Mouse (Mus musculus): ENCODE measurements at regions not wholly inside any gene's neighbourhood (a gene's known extent, or its start where the extent isn't known, plus 50 kb on each side); places are given as distances from the start of the nearest gene placed in this dataset.

GRCm38 (mm10) chr7:119384670-119385241, 74.3 kb downstream of the Gp2 start:
- no peak for DNase-seq (ENCODE audit: low spot score in 2 of 2)

- DNase-seq (ENCODE audit: low spot score in 2 of 2), result no peak
Measured at GRCm38 (mm10) chr7:119379935-119380334, 79.2 kb downstream of the Gp2 start.

- DNase-seq (ENCODE audit: low spot score in 2 of 2), result no peak
Measured at GRCm38 (mm10) chr7:119364268-119364596, 94.9 kb downstream of the Gp2 start.

- DNase-seq (ENCODE audit: low spot score in 2 of 2), result no peak
Measured at GRCm38 (mm10) chr7:119363552-119364267, 95.4 kb downstream of the Gp2 start.

GRCm38 (mm10) chr7:119357338-119357737, 101.7 kb downstream of the Gp2 start:
- no peak for DNase-seq (ENCODE audit: low spot score in 2 of 2)

- no peak for DNase-seq (ENCODE audit: low spot score in 2 of 2)
Measured at GRCm38 (mm10) chr7:119356251-119356650, 102.8 kb downstream of the Gp2 start.

- DNase-seq (ENCODE audit: low spot score in 2 of 2), result no peak
Measured at GRCm38 (mm10) chr7:119352571-119352970, 106.5 kb downstream of the Gp2 start.

GRCm38 (mm10) chr7:119350641-119351040, 108.4 kb downstream of the Gp2 start:
- no peak for DNase-seq (ENCODE audit: low spot score in 2 of 2)

- no peak for DNase-seq (ENCODE audit: low spot score in 2 of 2)
Measured at GRCm38 (mm10) chr7:119343380-119343779, 115.7 kb downstream of the Gp2 start.

- no peak for DNase-seq (ENCODE audit: low spot score in 2 of 2)
Measured at GRCm38 (mm10) chr7:119333102-119333501, 126.0 kb downstream of the Gp2 start.

- no peak for DNase-seq (ENCODE audit: low spot score in 2 of 2)
Measured at GRCm38 (mm10) chr7:119330460-119331109, 128.5 kb downstream of the Gp2 start.

GRCm38 (mm10) chr7:119296307-119296706, 111.9 kb upstream of the Gpr139 start:
- DNase-seq (ENCODE audit: low spot score in 2 of 2), result no peak

GRCm38 (mm10) chr7:119291442-119291841, 107.0 kb upstream of the Gpr139 start:
- DNase-seq (ENCODE audit: low spot score in 2 of 2), result no peak

- DNase-seq (ENCODE audit: low spot score in 2 of 2), result peak in 1 of 2 experiments; percentile 33
Measured at GRCm38 (mm10) chr7:119285290-119285689, 100.9 kb upstream of the Gpr139 start.

GRCm38 (mm10) chr7:119279896-119280661, 95.7 kb upstream of the Gpr139 start:
- DNase-seq (ENCODE audit: low spot score in 2 of 2), result no peak

GRCm38 (mm10) chr7:119272621-119273020, 88.2 kb upstream of the Gpr139 start:
- no peak for DNase-seq (ENCODE audit: low spot score in 2 of 2)

GRCm38 (mm10) chr7:119271427-119271826, 87.0 kb upstream of the Gpr139 start:
- DNase-seq (ENCODE audit: low spot score in 2 of 2), result no peak

GRCm38 (mm10) chr7:119270826-119271420, 86.5 kb upstream of the Gpr139 start:
- no peak for DNase-seq (ENCODE audit: low spot score in 2 of 2)

GRCm38 (mm10) chr7:119258222-119258621, 73.8 kb upstream of the Gpr139 start:
- DNase-seq (ENCODE audit: low spot score in 2 of 2), result no peak

- no peak for DNase-seq (ENCODE audit: low spot score in 2 of 2)
Measured at GRCm38 (mm10) chr7:119256916-119257315, 72.5 kb upstream of the Gpr139 start.

GRCm38 (mm10) chr7:119252742-119253141, 68.3 kb upstream of the Gpr139 start:
- DNase-seq (ENCODE audit: low spot score in 2 of 2), result no peak

GRCm38 (mm10) chr7:119251679-119252078, 67.3 kb upstream of the Gpr139 start:
- DNase-seq (ENCODE audit: low spot score in 2 of 2), result no peak
